Mouse (Mus musculus) E14TG2a.4 (cell line): Measurements from ENCODE around the gene Rph3al.

Experiments used
- CTCF ChIP-seq: conservative IDR thresholded peaks from 2 replicates; pipeline ENCODE4 v1.5.1; 2014; ENCODE audit warnings: low read length
- POU5F1 ChIP-seq: IDR thresholded peaks from 2 replicates; pipeline ENCODE4 v1.6.1; 2014; ENCODE audit warnings: low read length, borderline replicate concordance

DNA sequence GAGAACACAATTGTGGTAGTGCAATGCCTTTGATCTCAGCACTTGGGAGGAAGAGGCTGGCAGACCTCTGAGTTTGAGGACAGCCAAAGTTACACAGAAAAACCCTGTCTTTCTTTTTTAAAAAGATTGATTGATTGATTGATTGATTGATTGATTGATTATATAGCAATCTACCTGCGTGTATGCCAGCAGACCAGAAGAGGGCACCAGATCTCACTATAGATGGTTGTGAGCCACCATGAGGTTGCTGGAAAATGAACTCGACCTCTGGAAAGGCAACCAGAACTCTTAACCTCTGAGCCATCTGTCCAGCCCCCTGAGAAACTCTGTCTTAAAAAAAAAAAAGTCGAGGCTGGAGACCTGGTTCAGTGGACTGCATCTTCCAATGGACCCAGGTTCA is 32.4 kb upstream of the Rph3al start:
- TF ChIP-seq CTCF, result peak; percentile 31
- no peak for TF ChIP-seq POU5F1
